Mouse (Mus musculus) gastrocnemius, postnatal 14 days (tissue): ENCODE data around the gene Pde4dip. TPM values are rescaled to one million over a fixed set of nuclear protein-coding genes. Genes with fewer than 3 reads are reported as not detected.
A peak's percentile ranks its signal among the peaks of the same experiment; 100 is the strongest.

Experiments used
- DNase-seq: peaks from one replicate; pipeline ENCODE4 v3.0.0; 2021; ENCODE audit warnings: mixed read lengths
- intact Hi-C: fragments of 180-260 bp; cut with DNase I; formaldehyde crosslinking; loops from one replicate; pipeline ENCODE4 v1.15.1; 2025; ENCODE audit warnings: low total_unique reads
- total RNA-seq, 2 experiments: library from RNA; stranded (reverse); gene quantifications; 2 replicates each; pipeline ENCODE4 v1.2.3; 2021

Gene Pde4dip
- total RNA-seq, 2 experiments from 2014 or later: 1,779 to 1,961 TPM

DNA sequence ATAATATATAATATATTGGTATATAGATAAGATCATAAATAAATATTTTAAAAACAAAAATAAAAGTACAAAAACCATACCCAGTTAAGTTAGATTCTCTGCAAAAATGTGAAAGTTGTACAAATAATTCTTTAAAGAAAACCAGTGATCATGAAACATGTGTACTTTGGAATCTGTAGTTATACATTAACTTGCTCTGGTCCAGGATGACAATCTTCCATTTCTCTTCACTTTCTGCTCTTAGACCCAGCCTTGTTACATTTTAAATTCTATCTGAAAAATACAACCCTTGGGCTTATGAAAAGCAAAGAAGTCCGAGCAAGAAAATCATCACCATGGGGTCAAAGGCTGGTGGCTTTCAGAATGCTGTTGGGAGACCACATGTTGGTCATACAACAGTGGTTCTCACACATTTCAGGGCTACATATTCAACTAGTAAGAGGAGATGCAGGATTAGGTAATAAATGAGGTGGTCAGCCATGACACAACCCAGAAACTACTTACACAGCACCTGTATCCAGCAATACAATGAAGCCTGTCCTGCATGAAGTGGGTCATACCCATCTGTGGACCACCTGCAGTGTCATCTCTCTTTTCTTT is 70.0 kb downstream of the Pde4dip start:
- intact Hi-C loops: no loop called here
- DNase-seq: no peak

DNA sequence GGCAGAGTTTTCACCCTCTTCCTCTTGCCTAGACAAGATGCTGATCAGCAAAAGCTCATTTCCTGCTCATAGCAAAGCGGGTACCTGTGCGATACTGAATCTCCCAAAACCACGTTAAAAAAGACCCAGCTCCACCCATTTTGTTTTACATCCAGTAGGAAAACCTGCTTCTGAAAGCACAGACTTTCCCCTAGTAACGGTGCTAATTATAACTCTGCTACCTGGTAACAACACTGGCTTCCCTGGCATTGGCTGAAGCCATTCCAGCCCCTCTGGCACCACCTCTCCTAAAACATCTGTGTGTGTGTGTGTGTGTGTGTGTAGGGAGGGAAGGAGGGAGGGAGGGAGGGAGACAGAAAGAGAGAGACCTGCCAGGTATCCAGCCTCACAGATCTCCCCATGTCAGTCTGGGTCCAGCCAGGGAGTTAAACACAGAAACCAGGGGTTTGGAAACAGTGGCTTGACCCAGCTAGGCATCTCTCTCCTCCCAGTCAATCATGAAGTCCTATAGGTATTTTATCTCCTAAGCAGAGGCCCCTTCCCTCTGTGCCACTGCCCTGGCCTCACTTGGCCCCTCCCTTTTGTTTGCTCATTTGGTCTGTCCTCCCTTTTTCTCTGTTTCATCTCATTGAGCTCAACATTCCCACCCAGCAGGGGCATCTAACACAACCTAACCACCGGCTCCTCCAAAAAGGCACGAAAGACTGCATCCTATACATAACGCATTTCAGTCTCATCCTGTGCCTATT is 76.7 kb downstream of the Pde4dip start:
- intact Hi-C loops: no loop called here
- DNase-seq: peak; percentile 36

DNA sequence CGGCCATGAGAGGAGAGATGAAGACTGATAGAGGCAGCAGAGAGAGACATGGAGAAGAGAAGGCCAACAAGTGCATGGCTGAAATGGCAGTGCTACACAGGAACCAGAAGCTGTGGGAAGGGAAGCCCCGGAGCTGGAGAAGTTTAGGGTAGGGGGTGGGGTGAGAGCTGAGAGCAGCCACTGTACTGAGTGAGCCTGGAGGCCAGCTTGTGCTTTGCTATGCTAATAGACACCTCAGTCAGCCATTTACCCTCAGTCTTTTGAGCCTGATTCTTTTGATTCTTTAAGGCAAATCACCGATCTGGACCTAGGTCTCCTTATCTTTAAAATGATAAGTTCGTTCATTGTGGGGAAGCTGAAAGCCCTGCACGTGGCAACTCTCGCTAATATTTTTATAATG is 77.3 kb downstream of the Pde4dip start:
- no peak for DNase-seq
- intact Hi-C loops: no loop called here

DNA sequence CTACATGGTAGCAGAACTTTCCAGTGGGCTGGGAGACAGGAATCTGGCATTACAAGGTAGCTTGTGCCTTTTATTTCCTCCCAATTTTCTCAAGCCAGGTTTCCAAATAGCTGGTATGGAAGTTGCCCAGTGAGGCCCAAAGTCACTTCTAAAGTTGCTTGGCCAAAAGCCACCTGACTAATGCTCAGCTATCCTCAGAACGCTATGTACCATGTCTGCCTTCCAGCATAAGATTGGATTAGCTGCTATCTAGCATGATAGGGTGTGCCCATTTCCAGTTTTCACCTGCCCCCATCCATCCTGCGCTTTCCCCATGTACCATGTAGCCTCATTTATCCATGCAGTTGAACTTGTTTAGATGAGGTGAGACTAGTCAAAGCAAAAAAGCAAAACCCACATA is 78.2 kb downstream of the Pde4dip start:
- intact Hi-C loops: no loop called here
- DNase-seq: peak; percentile 37

DNA sequence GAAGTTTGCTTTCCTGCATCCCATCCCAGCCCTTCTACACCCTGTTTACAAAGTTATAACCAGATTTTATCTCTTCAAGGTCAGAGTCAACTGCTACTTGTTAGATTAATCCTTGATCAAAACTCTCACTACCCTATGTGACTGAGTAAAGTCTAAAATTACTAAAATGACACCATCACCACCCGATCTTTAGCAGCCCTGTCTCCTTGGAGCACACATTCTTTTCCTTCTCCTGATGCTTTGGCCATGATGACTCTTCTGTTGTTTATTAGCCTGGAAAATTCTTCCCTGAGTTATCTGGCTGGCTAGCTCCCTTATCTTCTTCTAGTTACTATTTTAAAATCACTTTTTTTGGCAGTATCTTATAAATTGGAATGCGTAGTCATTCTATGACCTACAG is 82.9 kb downstream of the Pde4dip start:
- intact Hi-C loops: no loop called here
- no peak for DNase-seq

DNA sequence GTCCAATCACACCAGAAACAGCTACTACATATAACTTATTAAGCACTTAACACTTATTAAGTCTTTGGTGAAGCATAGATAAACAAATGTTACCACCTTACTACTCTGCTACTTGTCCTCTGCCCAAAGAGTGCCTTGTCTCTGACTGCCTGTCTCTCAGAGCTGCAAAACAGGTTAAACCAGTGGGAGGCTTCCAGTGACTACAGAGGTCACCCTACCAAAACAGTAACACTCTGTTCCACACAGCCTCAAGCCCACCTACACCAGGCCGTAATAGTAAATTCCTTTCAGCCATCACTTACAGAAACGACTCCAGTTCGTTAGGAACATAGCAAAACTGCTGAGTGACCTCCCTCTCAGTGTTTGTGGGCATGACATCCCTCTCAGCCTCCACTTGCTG is 84.8 kb downstream of the Pde4dip start:
- no peak for DNase-seq
- intact Hi-C loops: no loop called here

DNA sequence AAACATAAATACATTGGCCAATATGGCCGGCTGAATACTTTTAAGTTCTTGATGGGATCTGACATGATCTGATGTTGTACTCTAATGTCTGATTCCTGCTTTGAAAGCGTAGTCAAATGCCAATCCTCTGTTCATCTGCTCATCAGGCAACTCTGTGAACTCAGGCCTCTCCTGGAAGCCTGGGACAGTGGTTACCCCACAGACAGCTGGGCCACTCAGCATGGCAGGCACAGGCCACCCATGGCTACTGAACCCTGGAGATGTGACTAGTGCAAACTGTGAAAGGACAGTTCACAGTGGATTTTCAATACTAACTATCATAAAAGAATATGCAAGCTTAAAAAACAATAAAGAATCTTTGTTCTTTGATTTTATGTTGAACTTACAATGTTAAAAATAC is 85.6 kb downstream of the Pde4dip start:
- intact Hi-C loops: no loop called here
- DNase-seq: no peak

DNA sequence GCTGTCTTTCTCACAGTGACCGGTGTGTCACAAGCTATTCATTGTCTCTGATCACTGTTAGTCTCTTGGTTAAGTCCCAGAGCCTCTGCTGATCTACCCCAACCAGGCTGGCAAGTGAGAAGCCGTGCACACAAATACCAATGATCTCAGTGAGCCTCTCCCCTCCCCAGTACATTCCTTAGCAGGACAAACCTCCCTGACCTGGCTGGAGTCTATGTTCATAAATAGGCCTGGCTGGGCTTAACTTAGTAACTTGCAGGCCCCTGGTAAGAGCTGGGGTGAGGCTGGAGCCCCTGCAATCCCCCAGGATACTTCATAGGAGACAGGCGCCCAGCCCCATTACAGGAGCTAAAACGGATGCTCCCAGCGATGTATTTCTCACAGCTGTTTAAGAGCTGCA is 86.2 kb downstream of the Pde4dip start:
- DNase-seq: peak; percentile 20
- intact Hi-C loops: no loop called here

DNA sequence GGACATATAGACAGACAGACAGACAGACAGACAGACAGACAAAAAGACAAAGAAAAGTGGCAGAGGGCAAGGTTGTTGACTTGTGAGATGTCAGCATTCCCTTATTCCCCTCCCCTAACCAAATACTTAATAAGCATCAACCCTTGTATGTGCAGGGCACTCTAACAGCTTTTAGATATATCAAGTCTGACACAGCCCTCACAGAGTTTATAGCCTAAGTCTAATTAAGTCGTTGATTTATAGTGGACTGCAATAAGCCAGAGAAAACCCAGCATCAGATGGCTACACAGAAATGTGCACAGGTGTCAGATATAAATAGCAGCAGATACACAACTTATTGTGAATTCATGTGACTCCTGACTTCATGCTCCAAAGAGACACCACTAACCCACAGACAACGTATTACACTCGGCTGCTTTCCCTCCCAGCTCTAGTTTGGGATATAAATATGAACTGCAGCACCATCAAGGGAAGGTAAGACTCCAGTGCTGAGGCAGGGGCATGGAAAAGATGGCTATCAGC is 87.3 kb downstream of the Pde4dip start:
- intact Hi-C loops: no loop called here
- no peak for DNase-seq

DNA sequence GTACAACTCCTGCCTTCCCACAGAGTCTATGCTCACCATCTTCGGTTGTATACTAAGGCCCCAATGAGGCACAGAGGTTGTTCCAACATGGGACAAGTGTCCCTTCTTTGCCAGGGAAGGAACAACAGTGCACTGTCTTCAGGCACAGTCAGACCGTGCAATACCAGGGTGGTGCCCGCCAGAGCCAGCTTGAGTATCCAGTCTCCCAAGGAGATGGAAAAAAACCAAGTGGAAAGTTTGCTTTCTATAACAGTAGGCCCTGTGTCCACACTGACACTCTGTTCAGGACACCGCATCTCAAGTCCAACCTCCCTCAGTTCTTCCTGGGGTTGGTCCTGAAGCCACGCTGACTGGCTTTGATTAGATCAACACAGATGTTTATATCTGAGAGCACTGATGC is 87.8 kb downstream of the Pde4dip start:
- no peak for DNase-seq
- intact Hi-C loops: no loop called here

DNA sequence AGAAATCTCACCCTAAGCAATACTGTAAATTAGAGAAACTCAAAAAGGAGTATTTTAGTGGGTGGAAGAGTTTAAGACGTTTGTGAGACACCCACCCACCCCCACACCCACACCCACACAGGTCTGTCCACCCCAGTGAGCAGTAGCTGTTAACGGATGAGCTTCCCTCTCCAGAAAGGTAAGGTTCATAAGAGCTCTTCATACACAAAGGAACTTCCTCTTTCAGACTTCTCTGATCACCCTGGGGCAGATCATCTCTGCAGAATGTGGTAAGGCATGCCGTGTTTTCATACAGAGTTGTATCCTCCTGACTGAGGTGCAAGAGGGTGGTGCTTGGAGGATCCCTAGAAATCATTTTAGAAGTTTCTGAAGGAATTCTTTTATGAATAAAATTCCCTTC is 88.5 kb downstream of the Pde4dip start:
- intact Hi-C loops: no loop called here

DNA sequence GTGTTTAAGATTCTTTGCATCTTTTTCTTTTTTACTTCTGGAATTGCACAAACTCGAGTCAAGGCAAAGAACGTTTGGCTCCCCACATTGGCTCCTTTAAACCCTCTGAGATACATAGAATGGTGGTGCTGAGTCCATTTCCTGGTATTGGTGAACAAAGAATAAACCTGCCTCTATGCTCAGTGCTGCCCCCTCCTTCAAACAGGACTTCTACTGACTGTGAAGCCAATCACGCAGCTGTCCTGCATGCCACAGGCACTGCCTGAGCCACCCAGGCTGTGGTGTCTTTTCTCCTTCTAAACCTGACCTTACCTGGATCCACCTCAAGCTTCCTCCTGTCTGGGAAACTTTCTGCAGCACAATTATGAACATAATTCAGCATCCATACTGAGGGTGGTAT is 89.2 kb downstream of the Pde4dip start:
- DNase-seq: peak; percentile 16
- intact Hi-C loops: no loop called here

More for the DNA sequence above, 88.5 kb downstream of the Pde4dip start:
- DNase-seq: no peak

DNA sequence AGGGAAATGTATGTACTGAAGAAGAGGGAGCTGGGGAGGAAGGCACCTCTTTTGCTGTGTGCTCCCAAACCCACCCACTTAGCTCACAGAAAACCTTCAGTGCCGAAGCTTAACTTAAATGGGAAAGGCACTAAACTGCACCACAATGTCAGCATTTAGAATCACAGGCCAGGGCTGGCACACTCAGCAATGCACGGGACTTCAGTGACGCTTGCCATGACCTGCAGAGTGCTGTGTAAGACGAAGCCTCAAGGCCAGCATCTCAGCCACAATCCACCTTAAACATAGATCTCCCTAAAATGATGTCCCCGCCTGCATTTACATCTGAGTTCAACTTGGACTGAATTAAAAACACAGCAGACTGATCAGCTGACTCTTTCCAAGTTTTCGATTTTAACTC is 91.1 kb downstream of the Pde4dip start:
- no peak for DNase-seq
- intact Hi-C loops: no loop called here

DNA sequence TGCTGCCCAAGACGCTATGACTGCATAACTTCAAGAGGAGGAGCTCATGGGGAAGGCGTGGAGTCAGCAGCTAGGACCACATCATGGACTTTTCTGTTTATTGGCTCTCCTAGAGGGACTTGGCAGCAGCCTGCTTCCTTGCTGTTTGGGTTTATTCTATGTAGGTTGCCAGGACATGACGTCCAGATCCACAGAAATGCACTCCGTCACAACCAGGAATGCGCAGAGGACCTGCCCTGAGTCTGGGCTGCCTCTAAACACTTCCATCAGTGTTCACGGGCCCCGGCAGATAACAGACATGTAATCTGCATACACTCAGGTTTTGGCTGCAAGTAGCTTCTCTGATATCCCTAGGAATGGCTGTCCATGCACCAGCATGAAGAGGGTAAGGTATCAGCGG is 94.5 kb downstream of the Pde4dip start:
- intact Hi-C loops: no loop called here
- no peak for DNase-seq

DNA sequence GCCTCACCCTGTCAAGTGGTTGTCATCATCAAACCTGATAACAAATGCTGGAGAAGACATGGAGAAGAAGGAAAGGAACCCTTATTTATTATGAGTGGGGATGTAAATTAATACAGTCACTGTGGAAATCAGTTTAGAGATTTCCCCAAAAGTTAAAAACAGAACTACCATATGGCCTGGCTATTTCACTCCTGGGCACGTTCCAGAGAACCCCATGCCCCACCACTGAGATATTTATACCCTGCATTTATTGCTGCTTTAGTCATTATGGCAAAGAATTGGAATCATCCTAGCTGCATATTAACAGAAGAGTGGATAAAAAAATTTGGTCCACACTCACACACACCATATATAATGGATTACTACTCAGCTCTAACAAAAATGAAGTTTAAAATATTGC is 98.4 kb downstream of the Pde4dip start:
- intact Hi-C loops: no loop called here
- DNase-seq: no peak

DNA sequence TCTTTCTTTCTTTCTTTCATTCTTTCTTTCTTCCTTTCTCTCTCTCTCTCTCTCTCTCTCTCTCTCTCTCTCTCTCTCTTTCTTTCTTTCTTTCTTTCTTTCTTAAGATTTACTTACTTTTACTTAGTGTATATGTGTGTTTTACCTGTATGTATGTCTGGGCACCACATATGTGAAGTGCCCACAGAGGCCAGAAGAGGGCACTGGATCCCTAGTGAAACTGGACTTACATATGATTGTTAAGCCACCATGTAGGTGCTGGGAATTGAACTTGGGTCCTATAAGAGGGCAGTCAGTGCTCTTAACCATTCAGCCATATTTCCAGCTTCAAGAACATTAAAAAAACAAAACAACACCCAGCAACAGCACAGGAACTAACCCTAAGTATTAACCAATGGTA is 99.2 kb downstream of the Pde4dip start:
- intact Hi-C loops: no loop called here

DNA sequence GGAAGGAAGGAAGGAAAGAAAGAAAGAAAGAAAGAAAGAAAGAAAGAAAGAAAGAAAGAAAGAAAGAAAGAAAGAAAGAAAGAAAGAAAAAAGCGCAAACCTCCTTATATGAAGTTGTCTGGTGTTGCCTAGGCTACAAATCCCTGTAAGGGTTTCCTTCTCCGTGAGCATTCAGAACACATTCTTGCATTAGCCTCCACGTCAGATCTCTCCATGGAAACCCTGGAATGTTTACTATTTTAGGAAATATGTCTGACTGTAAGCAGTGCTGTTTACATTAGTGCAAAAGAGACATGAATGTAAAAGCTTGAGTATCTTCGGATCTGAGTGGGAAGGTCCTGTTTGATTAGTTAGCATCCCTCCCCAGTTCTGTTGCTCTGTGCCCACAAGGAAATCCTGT is 112.3 kb downstream of the Pde4dip start:
- intact Hi-C loops: loop anchor here (10.0 kb wide), 1 partner anchor 99 kb away; no protein-coding TSS in a partner anchor
- no peak for DNase-seq

More for the DNA sequence above, 99.2 kb downstream of the Pde4dip start:
- DNase-seq: no peak

DNA sequence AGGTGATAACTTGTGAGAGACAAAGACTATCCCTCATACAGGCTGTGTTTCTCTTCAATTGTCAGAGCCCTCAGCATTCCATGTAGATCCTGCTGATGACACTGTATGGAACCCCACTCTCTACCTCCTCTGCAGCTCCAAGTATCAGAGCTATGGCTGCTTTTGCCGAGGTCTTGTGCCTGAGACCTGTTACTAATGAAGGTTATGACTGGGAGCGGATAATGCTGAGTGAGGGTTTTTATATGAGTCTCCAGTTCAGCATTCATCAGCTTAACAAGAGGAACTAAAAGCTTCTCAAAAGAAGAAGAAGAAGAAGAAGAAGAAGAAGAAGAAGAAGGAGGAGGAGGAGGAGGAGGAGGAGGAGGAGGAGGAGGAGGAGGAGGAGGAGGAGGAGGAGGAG is 112.8 kb downstream of the Pde4dip start:
- no peak for DNase-seq
- intact Hi-C loops: loop anchor here (10.0 kb wide), 1 partner anchor 99 kb away; no protein-coding TSS in a partner anchor

DNA sequence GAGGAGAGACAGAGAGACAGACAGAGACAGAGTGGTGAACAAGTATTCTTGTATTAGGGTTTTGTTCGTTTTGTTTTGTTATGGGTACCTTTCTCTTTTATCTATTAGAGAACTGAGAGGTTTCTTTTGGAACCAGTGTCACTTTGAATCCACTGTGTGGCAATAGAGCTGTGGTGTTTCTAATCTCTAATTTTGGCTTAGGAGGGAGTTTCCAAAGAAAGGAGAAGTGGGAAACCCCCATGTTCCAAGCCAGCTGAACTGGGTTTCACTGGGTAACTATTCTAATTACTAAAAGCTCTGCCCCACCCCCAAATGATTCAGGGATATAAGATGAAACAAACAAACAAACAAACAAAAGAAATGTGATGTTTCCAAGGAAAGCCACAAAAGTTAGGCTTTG is 113.6 kb downstream of the Pde4dip start:
- DNase-seq: no peak
- intact Hi-C loops: loop anchor here (10.0 kb wide), 1 partner anchor 100 kb away; no protein-coding TSS in a partner anchor

DNA sequence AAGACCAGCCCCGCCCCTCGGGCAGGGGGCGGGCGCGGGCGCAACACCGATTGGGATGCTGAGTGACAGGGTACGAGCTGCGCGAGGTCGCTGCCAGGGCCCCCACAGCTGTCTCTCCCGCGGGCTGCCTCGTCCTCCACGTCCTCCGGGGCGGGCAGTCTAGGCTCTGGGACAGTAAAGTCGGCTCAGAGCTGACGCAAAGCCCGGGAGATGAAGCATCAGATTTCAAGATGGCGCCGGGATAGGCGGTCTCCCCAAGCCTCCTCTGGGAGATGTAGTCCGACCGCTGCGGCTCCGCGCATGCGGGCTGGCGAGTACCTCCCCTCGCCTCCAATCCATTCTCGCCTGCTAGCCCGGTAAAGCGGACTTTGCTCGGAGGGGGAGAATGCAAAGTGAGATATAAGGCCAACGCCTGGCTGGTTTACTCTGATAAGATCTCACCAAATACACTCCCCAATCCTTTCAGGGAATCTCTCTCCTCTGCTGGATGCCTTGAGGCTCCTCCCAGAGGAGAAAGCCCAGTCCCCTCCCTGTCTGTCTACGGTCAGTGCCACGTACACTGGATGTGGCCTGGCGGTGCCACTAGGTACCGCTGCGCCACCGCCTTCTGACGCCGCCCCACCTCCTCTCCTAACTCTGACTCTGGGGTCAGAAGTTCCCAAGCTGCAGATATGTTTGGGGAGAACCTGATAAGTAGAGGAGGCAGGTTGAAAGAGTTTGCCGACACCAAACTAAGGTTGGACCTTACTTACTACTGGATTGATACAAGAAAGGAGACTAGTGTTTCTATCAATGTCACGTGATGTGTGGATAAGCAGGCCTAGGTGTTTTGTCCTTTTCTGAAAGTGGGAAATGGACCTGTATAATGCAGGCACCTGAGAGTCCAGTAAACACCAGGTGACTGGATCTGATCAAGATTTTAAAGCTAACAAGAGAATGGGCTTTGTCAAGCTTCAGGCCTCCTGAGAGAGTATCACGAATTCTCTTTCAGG is 120.4 kb downstream of the Pde4dip start:
- intact Hi-C loops: no loop called here

More for the DNA sequence above, 120.4 kb downstream of the Pde4dip start:
- DNase-seq: peak; percentile 94
